12 mouse cellular contexts compared by ENCODE assay signal in the genomic region with DNA sequence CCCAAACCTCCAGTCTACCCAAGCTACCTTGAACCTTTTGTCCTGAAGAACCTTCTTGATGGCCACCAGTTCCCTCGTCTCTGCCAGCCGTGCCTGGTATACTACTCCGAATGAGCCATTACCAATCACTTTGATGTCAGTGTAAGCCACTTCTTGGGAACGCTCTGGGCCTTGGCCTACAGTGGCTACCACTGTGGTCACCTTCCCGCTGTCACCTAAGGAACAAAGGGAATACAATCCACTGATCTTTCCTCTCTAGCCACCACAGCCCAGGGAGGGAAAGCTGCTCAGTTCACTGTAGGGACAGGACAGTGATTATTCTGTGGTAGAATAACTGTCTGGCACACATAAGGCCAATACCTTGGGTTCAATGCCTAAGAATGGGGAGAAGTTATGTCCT. TPM values are rescaled to one million over a fixed set of nuclear protein-coding genes. Genes with fewer than 3 reads are reported as not detected.
DNase-seq lines count a peak whose midpoint lies in the region; ATAC-seq lines count a peak whose summit lies in the region.
"Had no signal": no experiment of that assay in that cellular context is flagged by ENCODE, and none has a peak within 500 bp of the region (broad histone marks: within the 10 kb centered on the region; RNA-seq: fewer than 3 reads in every experiment).

No protein-coding gene starts in this region.

- H3K27ac ChIP-seq in forebrain, embryonic 12.5 days, result no peak overlapping the region
- no peak overlapping the region for H3K27ac ChIP-seq in forebrain, embryonic 11.5 days (ENCODE audit: low read depth, low read length)
- H3K27ac ChIP-seq in liver, embryonic 11.5 days (ENCODE audit: low read depth, low read length), result no peak overlapping the region
- no peak overlapping the region for H3K27ac ChIP-seq in embryonic facial prominence, embryonic 12.5 days
- peak overlapping the region; percentile 88 for H3K27ac ChIP-seq in liver, embryonic 13.5 days
- H3K27ac ChIP-seq: layer of hippocampus, adult 2 months had no signal

- WGBS in forebrain, embryonic 12.5 days, result 89% methylated on average over 5 of the region's 5 CpGs
- 88% methylated on average over 5 of the region's 5 CpGs for WGBS in forebrain, embryonic 11.5 days
- 92% methylated on average over 5 of the region's 5 CpGs for WGBS in liver, embryonic 11.5 days
- 88% methylated on average over 5 of the region's 5 CpGs for WGBS in embryonic facial prominence, embryonic 12.5 days
- WGBS in liver, embryonic 13.5 days (ENCODE audit: insufficient replicate concordance), result 88% methylated on average over 5 of the region's 5 CpGs

- H3K4me1 ChIP-seq in forebrain, embryonic 12.5 days, result peaks cover 36% of the 10 kb centered on the region
- peaks cover 6% of the 10 kb centered on the region; the same call in 1 of the 2 replicates for H3K4me1 ChIP-seq in forebrain, embryonic 11.5 days (replicated peaks; ENCODE audit: control insufficient read depth, insufficient read depth, low read length)
- peaks cover 17% of the 10 kb centered on the region for H3K4me1 ChIP-seq in liver, embryonic 11.5 days (replicated peaks; ENCODE audit: control insufficient read depth, insufficient read depth, low read length)
- H3K4me1 ChIP-seq in embryonic facial prominence, embryonic 12.5 days, result peaks cover 21% of the 10 kb centered on the region
- peaks cover 42% of the 10 kb centered on the region for H3K4me1 ChIP-seq in liver, embryonic 13.5 days (replicated peaks)

- DNase-seq in forebrain, embryonic 11.5 days (ENCODE audit: low spot score), result no peak
- no peak for DNase-seq in liver, embryonic 11.5 days (ENCODE audit: low spot score)
- no peak for DNase-seq in liver
- no peak for DNase-seq in liver, embryonic 13.5 days
- no peak for DNase-seq in gastrocnemius, postnatal 4 days (ENCODE audit: low spot score in 2 of 2)
- DNase-seq in left cerebral cortex, postnatal 36 days (ENCODE audit: low spot score in 2 of 2), result no peak
- DNase-seq: adrenal gland, postnatal 25 days had no signal

- intact Hi-C loops in left cerebral cortex, postnatal 36 days (cut with DNase I), result loop anchor here (10.0 kb wide), 1 partner anchor 221 kb away; no protein-coding TSS in a partner anchor

- H3K36me3 ChIP-seq in forebrain, embryonic 12.5 days (replicated peaks), result peaks cover 44% of the 10 kb centered on the region
- peaks cover 7% of the 10 kb centered on the region; the same call in 1 of the 2 replicates for H3K36me3 ChIP-seq in forebrain, embryonic 11.5 days (ENCODE audit: control insufficient read depth, insufficient read depth, low read length)
- H3K36me3 ChIP-seq in liver, embryonic 11.5 days (ENCODE audit: control insufficient read depth, insufficient read depth, low read length), result peaks cover 37% of the 10 kb centered on the region
- H3K36me3 ChIP-seq in embryonic facial prominence, embryonic 12.5 days, result peaks cover 50% of the 10 kb centered on the region
- H3K36me3 ChIP-seq in liver, embryonic 13.5 days, result peaks cover 57% of the 10 kb centered on the region

- H3K9me3 ChIP-seq in forebrain, embryonic 12.5 days, result no peaks in the 10 kb centered on the region
- H3K9me3 ChIP-seq in forebrain, embryonic 11.5 days (ENCODE audit: control insufficient read depth, low read length), result no peaks in the 10 kb centered on the region
- H3K9me3 ChIP-seq in liver, embryonic 11.5 days (ENCODE audit: control insufficient read depth, low read length), result no peaks in the 10 kb centered on the region
- no peaks in the 10 kb centered on the region for H3K9me3 ChIP-seq in embryonic facial prominence, embryonic 12.5 days
- H3K9me3 ChIP-seq in liver, embryonic 13.5 days (replicated peaks), result no peaks in the 10 kb centered on the region

- H3K9ac ChIP-seq in forebrain, embryonic 12.5 days, result peak overlapping the region; percentile 33; the same call in 1 of the 2 replicates
- no peak overlapping the region; the same call in 1 of the 2 replicates for H3K9ac ChIP-seq in forebrain, embryonic 11.5 days (ENCODE audit: low read length)
- peak overlapping the region; percentile 99 for H3K9ac ChIP-seq in liver, embryonic 11.5 days (ENCODE audit: low read depth, low read length)
- peak overlapping the region; percentile 99; the same call in 1 of the 2 replicates for H3K9ac ChIP-seq in embryonic facial prominence, embryonic 12.5 days
- H3K9ac ChIP-seq in liver, embryonic 13.5 days, result peak overlapping the region; percentile 100; the same call in 1 of the 2 replicates

- no peaks in the 10 kb centered on the region for H3K27me3 ChIP-seq in forebrain, embryonic 12.5 days
- no peaks in the 10 kb centered on the region for H3K27me3 ChIP-seq in forebrain, embryonic 11.5 days (ENCODE audit: control insufficient read depth, insufficient read depth, low read length)
- H3K27me3 ChIP-seq in liver, embryonic 11.5 days (replicated peaks; ENCODE audit: control insufficient read depth, insufficient read depth, low read length), result no peaks in the 10 kb centered on the region
- no peaks in the 10 kb centered on the region for H3K27me3 ChIP-seq in embryonic facial prominence, embryonic 12.5 days
- no peaks in the 10 kb centered on the region for H3K27me3 ChIP-seq in liver, embryonic 13.5 days

- 0 out of 2 replicates have a peak overlapping the region, but pooled peaks have one; percentile 5 for H3K4me3 ChIP-seq in forebrain, embryonic 12.5 days (replicated peaks)
- no peak overlapping the region for H3K4me3 ChIP-seq in forebrain, embryonic 11.5 days (ENCODE audit: low read depth, low read length)
- no peak overlapping the region for H3K4me3 ChIP-seq in liver, embryonic 11.5 days (ENCODE audit: low read depth, low read length)
- no peak overlapping the region for H3K4me3 ChIP-seq in embryonic facial prominence, embryonic 12.5 days
- H3K4me3 ChIP-seq in liver, embryonic 13.5 days (replicated peaks), result peak overlapping the region; percentile 99
- H3K4me3 ChIP-seq: layer of hippocampus, adult 2 months had no signal

- H3K4me2 ChIP-seq in forebrain, embryonic 12.5 days, result peak overlapping the region; percentile 72
- H3K4me2 ChIP-seq in forebrain, embryonic 11.5 days (ENCODE audit: low read depth, low read length, severe bottlenecking), result no peak overlapping the region
- peak overlapping the region; percentile 97 for H3K4me2 ChIP-seq in liver, embryonic 11.5 days
- peak overlapping the region; percentile 74; the same call in 1 of the 2 replicates for H3K4me2 ChIP-seq in embryonic facial prominence, embryonic 12.5 days (replicated peaks)
- H3K4me2 ChIP-seq in liver, embryonic 13.5 days, result peak overlapping the region; percentile 76

- ATAC-seq in forebrain, embryonic 12.5 days (ENCODE audit: low FRiP score), result no peak
- no peak for ATAC-seq in forebrain, embryonic 11.5 days (replicated peaks; ENCODE audit: low FRiP score)
- ATAC-seq in liver, embryonic 11.5 days (replicated peaks; ENCODE audit: low FRiP score), result no peak
- no peak for ATAC-seq in embryonic facial prominence, embryonic 12.5 days (ENCODE audit: insufficient number of reproducible peaks, insufficient read depth, low FRiP score, low TSS enrichment)
- no peak for ATAC-seq in liver, embryonic 13.5 days (ENCODE audit: low read depth)
- ATAC-seq: CD4-positive, CD25-positive, alpha-beta regulatory T cell, adult 4 months; intestine, postnatal 0 days had no signal

RNA-seq across cellular contexts. Expression of a gene that starts 2.1 kb away (rescaled TPM):
- 15.9 and 17.5 TPM in 2 replicates for polyA plus RNA-seq in forebrain, embryonic 12.5 days (2016; fragmentation: Nextera tagmentation; extraction: Ambion mirVana)
- 14.0 and 16.6 TPM in 2 replicates for polyA plus RNA-seq in forebrain, embryonic 11.5 days (2014; fragmentation: Nextera tagmentation; extraction: Ambion mirVana)
- polyA plus RNA-seq in liver, embryonic 11.5 days (2014; fragmentation: Nextera tagmentation; extraction: Ambion mirVana), result 11.0 and 13.0 TPM in 2 replicates
- 15.9 and 17.4 TPM in 2 replicates for polyA plus RNA-seq in embryonic facial prominence, embryonic 12.5 days (2016; fragmentation: Nextera tagmentation; extraction: Ambion mirVana)
- 6.2 and 6.3 TPM in 2 replicates for polyA plus RNA-seq in liver, embryonic 13.5 days (2015; fragmentation: Nextera tagmentation; extraction: Ambion mirVana)
- 10 to 100 TPM; 62.8 to 63.2 TPM for total RNA-seq in gastrocnemius, postnatal 4 days (2021)
- total RNA-seq in left cerebral cortex, postnatal 36 days (2021), result 100 to 1,000 TPM; 206 to 237 TPM

RNA-seq across cellular contexts. Expression of a gene that starts 14.3 kb away (rescaled TPM):
- polyA plus RNA-seq in forebrain, embryonic 12.5 days (2016; fragmentation: Nextera tagmentation; extraction: Ambion mirVana), result 2.7 TPM in 2 replicates
- polyA plus RNA-seq in forebrain, embryonic 11.5 days (2014; fragmentation: Nextera tagmentation; extraction: Ambion mirVana), result 3.5 and 3.8 TPM in 2 replicates
- 4.0 and 4.2 TPM in 2 replicates for polyA plus RNA-seq in liver, embryonic 11.5 days (2014; fragmentation: Nextera tagmentation; extraction: Ambion mirVana)
- polyA plus RNA-seq in embryonic facial prominence, embryonic 12.5 days (2016; fragmentation: Nextera tagmentation; extraction: Ambion mirVana), result 2.9 and 3.0 TPM in 2 replicates
- polyA plus RNA-seq in liver, embryonic 13.5 days (2015; fragmentation: Nextera tagmentation; extraction: Ambion mirVana), result 2.0 and 2.1 TPM in 2 replicates
- 10 to 100 TPM; 10.6 to 11.3 TPM for total RNA-seq in gastrocnemius, postnatal 4 days (2021)
- total RNA-seq in left cerebral cortex, postnatal 36 days (2021), result 10 to 100 TPM; 11.3 to 11.5 TPM

RNA-seq across cellular contexts. Expression of a gene that starts 15.0 kb away (rescaled TPM):
- polyA plus RNA-seq in forebrain, embryonic 12.5 days (2016; fragmentation: Nextera tagmentation; extraction: Ambion mirVana), result 10.3 and 13.0 TPM in 2 replicates
- polyA plus RNA-seq in forebrain, embryonic 11.5 days (2014; fragmentation: Nextera tagmentation; extraction: Ambion mirVana), result 14.6 and 17.5 TPM in 2 replicates
- polyA plus RNA-seq in liver, embryonic 11.5 days (2014; fragmentation: Nextera tagmentation; extraction: Ambion mirVana), result 13.8 and 16.4 TPM in 2 replicates
- polyA plus RNA-seq in embryonic facial prominence, embryonic 12.5 days (2016; fragmentation: Nextera tagmentation; extraction: Ambion mirVana), result 20.0 and 20.8 TPM in 2 replicates
- polyA plus RNA-seq in liver, embryonic 13.5 days (2015; fragmentation: Nextera tagmentation; extraction: Ambion mirVana), result 4.3 TPM in 2 replicates
- total RNA-seq in gastrocnemius, postnatal 4 days (2021), result 10 to 100 TPM; 32.7 to 34.6 TPM
- total RNA-seq in left cerebral cortex, postnatal 36 days (2021), result 10 to 100 TPM; 55.8 to 76.2 TPM

RNA-seq across cellular contexts. Expression of a gene that starts 15.1 kb away (rescaled TPM):
- polyA plus RNA-seq in forebrain, embryonic 12.5 days (2016; fragmentation: Nextera tagmentation; extraction: Ambion mirVana), result 11.2 and 12.3 TPM in 2 replicates
- polyA plus RNA-seq in forebrain, embryonic 11.5 days (2014; fragmentation: Nextera tagmentation; extraction: Ambion mirVana), result 11.2 TPM in 2 replicates
- polyA plus RNA-seq in liver, embryonic 11.5 days (2014; fragmentation: Nextera tagmentation; extraction: Ambion mirVana), result 19.6 and 21.1 TPM in 2 replicates
- 13.7 and 14.9 TPM in 2 replicates for polyA plus RNA-seq in embryonic facial prominence, embryonic 12.5 days (2016; fragmentation: Nextera tagmentation; extraction: Ambion mirVana)
- polyA plus RNA-seq in liver, embryonic 13.5 days (2015; fragmentation: Nextera tagmentation; extraction: Ambion mirVana), result 27.0 and 27.6 TPM in 2 replicates
- 1 to 10 TPM; 6.6 to 8.3 TPM for total RNA-seq in gastrocnemius, postnatal 4 days (2021)
- total RNA-seq in left cerebral cortex, postnatal 36 days (2021), result 10 to 100 TPM; 25.4 to 28.4 TPM

RNA-seq across cellular contexts. Expression of a gene that starts 32.0 kb away (rescaled TPM):
- polyA plus RNA-seq in forebrain, embryonic 12.5 days (2016; fragmentation: Nextera tagmentation; extraction: Ambion mirVana), result 40.8 and 46.9 TPM in 2 replicates
- 40.3 and 44.2 TPM in 2 replicates for polyA plus RNA-seq in forebrain, embryonic 11.5 days (2014; fragmentation: Nextera tagmentation; extraction: Ambion mirVana)
- polyA plus RNA-seq in liver, embryonic 11.5 days (2014; fragmentation: Nextera tagmentation; extraction: Ambion mirVana), result 21.6 and 25.2 TPM in 2 replicates
- polyA plus RNA-seq in embryonic facial prominence, embryonic 12.5 days (2016; fragmentation: Nextera tagmentation; extraction: Ambion mirVana), result 45.7 and 47.0 TPM in 2 replicates
- polyA plus RNA-seq in liver, embryonic 13.5 days (2015; fragmentation: Nextera tagmentation; extraction: Ambion mirVana), result 9.7 and 10.4 TPM in 2 replicates
- total RNA-seq in gastrocnemius, postnatal 4 days (2021), result 100 to 1,000 TPM; 107 to 113 TPM
- total RNA-seq in left cerebral cortex, postnatal 36 days (2021), result 100 to 1,000 TPM; 206 to 234 TPM

Comparison
In these comparisons a context has a peak if more than half of its experiments do, and no peak if none do; other contexts are left out.
1. H3K4me3 ChIP-seq: peak in forebrain, embryonic 12.5 days (single experiment) and liver, embryonic 13.5 days (single experiment); none in forebrain, embryonic 11.5 days (single experiment), liver, embryonic 11.5 days (single experiment) and embryonic facial prominence, embryonic 12.5 days (single experiment).